Mouse (Mus musculus): ENCODE data around the gene Yipf3. TPM values are rescaled to one million over a fixed set of nuclear protein-coding genes. Genes with fewer than 3 reads are reported as not detected.

Yipf3 gene
- total RNA-seq, 1 experiment from 2014 or later: 208 TPM

- no peak for DNase-seq
Observed at GRCm38 (mm10) chr17:46255147-46255546, 7.3 kb downstream of the Yipf3 start.

- DNase-seq: no peak
Observed at GRCm38 (mm10) chr17:46258279-46259053, 10.6 kb downstream of the Yipf3 start.

GRCm38 (mm10) chr17:46259675-46260074 lies 11.8 kb downstream of the Yipf3 start:
- DNase-seq: no peak

GRCm38 (mm10) chr17:46262201-46262694 lies 14.4 kb downstream of the Yipf3 start:
- DNase-seq: no peak

- no peak for DNase-seq
Observed at GRCm38 (mm10) chr17:46265502-46265901, 17.6 kb downstream of the Yipf3 start.

GRCm38 (mm10) chr17:46265918-46266618 lies 18.2 kb downstream of the Yipf3 start:
- DNase-seq: peak; percentile 79

- no peak for DNase-seq
Observed at GRCm38 (mm10) chr17:46266986-46267385, 19.1 kb downstream of the Yipf3 start.

GRCm38 (mm10) chr17:46267511-46267910 lies 19.6 kb downstream of the Yipf3 start:
- DNase-seq: no peak

- DNase-seq: no peak
Observed at GRCm38 (mm10) chr17:46268026-46268720, 20.3 kb downstream of the Yipf3 start.

GRCm38 (mm10) chr17:46269771-46270534 lies 22.1 kb downstream of the Yipf3 start:
- DNase-seq: no peak

GRCm38 (mm10) chr17:46272058-46272457 lies 24.2 kb downstream of the Yipf3 start:
- no peak for DNase-seq

GRCm38 (mm10) chr17:46272675-46273074 lies 24.8 kb downstream of the Yipf3 start:
- DNase-seq: peak; percentile 60

- no peak for DNase-seq
Observed at GRCm38 (mm10) chr17:46273803-46274236, 25.9 kb downstream of the Yipf3 start.

GRCm38 (mm10) chr17:46274465-46274864 lies 26.6 kb downstream of the Yipf3 start:
- DNase-seq: no peak

GRCm38 (mm10) chr17:46275034-46275433 lies 27.2 kb downstream of the Yipf3 start:
- DNase-seq: no peak

- no peak for DNase-seq
Observed at GRCm38 (mm10) chr17:46275506-46275905, 27.6 kb downstream of the Yipf3 start.

- DNase-seq: no peak
Observed at GRCm38 (mm10) chr17:46277586-46277985, 29.7 kb downstream of the Yipf3 start.

- DNase-seq: peak; percentile 46
Observed at GRCm38 (mm10) chr17:46278011-46278765, 30.3 kb downstream of the Yipf3 start.

GRCm38 (mm10) chr17:46282483-46283123 lies 34.7 kb downstream of the Yipf3 start, which contains the start of gene Tjap1:
Gene Tjap1, minus strand, starts transcription at chr17:46283026.
- DNase-seq: peak; percentile 92

- no peak for DNase-seq
Observed at GRCm38 (mm10) chr17:46283140-46283539, 35.3 kb downstream of the Yipf3 start.

GRCm38 (mm10) chr17:46283911-46284310 lies 36.0 kb downstream of the Yipf3 start:
- no peak for DNase-seq
